Mouse (Mus musculus) embryonic facial prominence, embryonic 14.5 days (tissue): Measurements from ENCODE around the gene Baz1a. TPM values are rescaled to one million over a fixed set of nuclear protein-coding genes. Genes with fewer than 3 reads are reported as not detected.

Source experiments
- ATAC-seq: fragments of 200-750 bp; cut with Nextera tagmentation; 2 replicates; pipeline ENCODE4 v1.8.0; 2017; ENCODE audit warnings: low read depth, moderate number of reproducible peaks, moderate TSS enrichment
- DNase-seq: peaks from one replicate; pipeline ENCODE4 v3.0.0-alpha.2; 2015; ENCODE audit warnings: low spot score
- H3K27ac ChIP-seq: fragments of 300-500 bp; sonication (generic); replicated peaks from 2 replicates; pipeline ENCODE4 v1.5.1; 2014; ENCODE audit warnings: low read depth, mild to moderate bottlenecking, low read length, moderate library complexity
- H3K27me3 ChIP-seq: fragments of 300-500 bp; sonication (generic); replicated peaks from 2 replicates; pipeline ENCODE4 v1.6.1; 2014; ENCODE audit warnings: low read length; ENCODE audit not compliant: control insufficient read depth, insufficient read depth
- H3K36me3 ChIP-seq: fragments of 300-500 bp; sonication (generic); 2 replicates; pipeline ENCODE4 v1.6.1; 2014; ENCODE audit warnings: low read length, mixed read lengths; ENCODE audit not compliant: control insufficient read depth, insufficient read depth
- H3K4me1 ChIP-seq: fragments of 300-500 bp; sonication (generic); 2 replicates; pipeline ENCODE4 v1.6.1; 2014; ENCODE audit warnings: antibody characterized with exemption, low read length; ENCODE audit not compliant: control insufficient read depth, insufficient read depth
- H3K4me2 ChIP-seq: fragments of 300-500 bp; sonication (generic); 2 replicates; pipeline ENCODE4 v1.6.1; 2014; ENCODE audit warnings: low read depth, mild to moderate bottlenecking, low read length, moderate library complexity, mixed read lengths
- H3K4me3 ChIP-seq: fragments of 300-500 bp; sonication (generic); 2 replicates; pipeline ENCODE4 v1.5.1; 2014; ENCODE audit warnings: low read depth, mild to moderate bottlenecking, low read length
- H3K9ac ChIP-seq: fragments of 300-500 bp; sonication (generic); 2 replicates; pipeline ENCODE4 v1.6.1; 2014; ENCODE audit warnings: low read depth, mild to moderate bottlenecking, low read length, moderate library complexity, mixed read lengths
- H3K9me3 ChIP-seq: fragments of 300-500 bp; sonication (generic); 2 replicates; pipeline ENCODE4 v1.6.1; 2016; ENCODE audit warnings: low read length; ENCODE audit not compliant: control insufficient read depth
- WGBS: fragments of 180-500 bp; shearing (Covaris S2); extraction: QIAGEN DNeasy Blood & Tissue Kit; methylation state at CpG from one replicate; pipeline ENCODE4 v1.1.7; 2014; 5-methylcytosine and 5-hydroxymethylcytosine counted together
- polyA plus RNA-seq: library from polyadenylated mRNA; unstranded; fragments of >200 nt; fragmentation: Nextera tagmentation; extraction: Ambion mirVana; gene quantifications from 2 replicates; pipeline ENCODE4 v1.2.1, GENCODE M21; 2014

Gene Baz1a
- polyA plus RNA-seq, 1 experiment from 2014 or later = 19.2 TPM

GRCm38 (mm10) chr12:55053267-55053666 lies 39.1 kb upstream of the Baz1a start:
- Histone ChIP-seq H3K36me3 (peaks cover 14% of the 10 kb centered on the region; the same call in 1 of the 2 replicates), H3K4me3 (no peak overlapping the region), H3K9me3 (no peaks in the 10 kb centered on the region), H3K9ac (no peak overlapping the region), H3K27me3 (no peaks in the 10 kb centered on the region), H3K27ac (no peak overlapping the region), H3K4me1 (no peaks in the 10 kb centered on the region), H3K4me2 (no peak overlapping the region)
- WGBS = 89% methylated on average over 7 of the region's 7 CpGs
- DNase-seq (no peak), ATAC-seq (no peak)

- ATAC-seq (no peak), DNase-seq (no peak)
- no peaks in the 10 kb centered on the region for H3K4me1 ChIP-seq
- H3K27me3 ChIP-seq = no peaks in the 10 kb centered on the region
- no peak overlapping the region for H3K27ac ChIP-seq
- 90% methylated on average over 8 of the region's 8 CpGs for WGBS
- H3K9ac ChIP-seq = no peak overlapping the region
- no peak overlapping the region for H3K4me2 ChIP-seq
- peaks cover 20% of the 10 kb centered on the region for H3K36me3 ChIP-seq
- no peaks in the 10 kb centered on the region for H3K9me3 ChIP-seq
- H3K4me3 ChIP-seq = no peak overlapping the region
Measured at GRCm38 (mm10) chr12:55051210-55052173, 37.3 kb upstream of the Baz1a start.

GRCm38 (mm10) chr12:55049731-55050353 lies 35.7 kb upstream of the Baz1a start:
- H3K4me2 ChIP-seq = no peak overlapping the region
- WGBS = 93% methylated on average over 8 of the region's 8 CpGs
- H3K36me3 ChIP-seq = peaks cover 29% of the 10 kb centered on the region
- ATAC-seq = no peak
- H3K4me1 ChIP-seq = no peaks in the 10 kb centered on the region
- H3K9ac ChIP-seq = no peak overlapping the region
- H3K27me3 ChIP-seq = no peaks in the 10 kb centered on the region
- no peak for DNase-seq
- H3K27ac ChIP-seq = no peak overlapping the region
- H3K4me3 ChIP-seq = no peak overlapping the region
- H3K9me3 ChIP-seq = no peaks in the 10 kb centered on the region

- no peak overlapping the region for H3K4me3 ChIP-seq
- no peak overlapping the region for H3K9ac ChIP-seq
- DNase-seq (no peak), ATAC-seq (no peak)
- H3K4me2 ChIP-seq = no peak overlapping the region
- no peaks in the 10 kb centered on the region for H3K27me3 ChIP-seq
- no peaks in the 10 kb centered on the region for H3K4me1 ChIP-seq
- peaks cover 13% of the 10 kb centered on the region; the same call in 1 of the 2 replicates for H3K36me3 ChIP-seq
- 68% methylated on average over 15 of the region's 15 CpGs for WGBS
- H3K27ac ChIP-seq = no peak overlapping the region
- no peaks in the 10 kb centered on the region for H3K9me3 ChIP-seq
Measured at GRCm38 (mm10) chr12:55041011-55041410, 26.9 kb upstream of the Baz1a start.

- Histone ChIP-seq H3K9me3 (no peaks in the 10 kb centered on the region), H3K27ac (no peak overlapping the region), H3K9ac (no peak overlapping the region), H3K4me2 (no peak overlapping the region), H3K36me3 (no peaks in the 10 kb centered on the region), H3K4me3 (no peak overlapping the region), H3K27me3 (no peaks in the 10 kb centered on the region), H3K4me1 (no peaks in the 10 kb centered on the region)
- ATAC-seq = no peak
- peak; percentile 26 for DNase-seq
- 36% methylated on average over 3 of the region's 3 CpGs for WGBS
Measured at GRCm38 (mm10) chr12:55027088-55027487, 12.9 kb upstream of the Baz1a start.

GRCm38 (mm10) chr12:55023284-55023683 lies 9.1 kb upstream of the Baz1a start:
- no peaks in the 10 kb centered on the region for H3K9me3 ChIP-seq
- H3K9ac ChIP-seq = no peak overlapping the region
- 64% methylated on average over 2 of the region's 2 CpGs for WGBS
- no peak overlapping the region for H3K27ac ChIP-seq
- no peaks in the 10 kb centered on the region for H3K27me3 ChIP-seq
- ATAC-seq (no peak), DNase-seq (no peak)
- no peak overlapping the region for H3K4me2 ChIP-seq
- no peak overlapping the region for H3K4me3 ChIP-seq
- H3K36me3 ChIP-seq = no peaks in the 10 kb centered on the region
- no peaks in the 10 kb centered on the region for H3K4me1 ChIP-seq

GRCm38 (mm10) chr12:55019421-55019877 lies 5.3 kb upstream of the Baz1a start:
- ATAC-seq = no peak
- H3K27me3 ChIP-seq = no peaks in the 10 kb centered on the region

GRCm38 (mm10) chr12:55017119-55017721 lies 3.1 kb upstream of the Baz1a start:
- 55% methylated on average over 9 of the region's 9 CpGs for WGBS
- Histone ChIP-seq H3K27ac (no peak overlapping the region), H3K36me3 (no peaks in the 10 kb centered on the region), H3K27me3 (no peaks in the 10 kb centered on the region), H3K4me1 (no peaks in the 10 kb centered on the region), H3K9ac (no peak overlapping the region), H3K4me3 (no peak overlapping the region), H3K9me3 (no peaks in the 10 kb centered on the region), H3K4me2 (no peak overlapping the region)
- DNase-seq (peak; percentile 38), ATAC-seq (peak; percentile 91)

More at GRCm38 (mm10) chr12:55019421-55019877, 5.3 kb upstream of the Baz1a start:
- Histone ChIP-seq H3K9me3 (no peaks in the 10 kb centered on the region), H3K9ac (no peak overlapping the region), H3K36me3 (no peaks in the 10 kb centered on the region), H3K27ac (no peak overlapping the region), H3K4me1 (no peaks in the 10 kb centered on the region), H3K4me3 (no peak overlapping the region), H3K4me2 (no peak overlapping the region)
- no peak for DNase-seq
- 85% methylated on average over 7 of the region's 7 CpGs for WGBS
